Mouse (Mus musculus): Measurements from ENCODE around the gene Litaf. TPM values are rescaled to one million over a fixed set of nuclear protein-coding genes. Genes with fewer than 3 reads are reported as not detected.
A peak's percentile ranks its signal among the peaks of the same experiment; 100 is the strongest.
"Not testable (repeated sequence)": the region's sequence is repeated elsewhere in the genome, so short reads cannot be mapped to it uniquely, and the experiment has no call there.

The Litaf gene
- polyA plus RNA-seq, 1 experiment from 2014 or later: 34.8 TPM

GRCm38 (mm10) chr16:10977877-10978276 lies 88.1 kb downstream of the Litaf start:
- Histone ChIP-seq H3K4me3 (no peak overlapping the region), H3K27me3 (replicated peaks) (no peaks in the 10 kb centered on the region), H3K36me3 (no peaks in the 10 kb centered on the region), H3K9me3 (replicated peaks) (no peaks in the 10 kb centered on the region), H3K27ac (no peak overlapping the region), H3K9ac (no peak overlapping the region), H3K4me1 (peaks cover 64% of the 10 kb centered on the region), H3K4me2 (no peak overlapping the region)
- 65% methylated on average over 9 of the region's 9 CpGs for WGBS (ENCODE audit: insufficient replicate concordance)
- ATAC-seq: no peak

- Histone ChIP-seq H3K9me3 (replicated peaks) (no peaks in the 10 kb centered on the region), H3K4me2 (no peak overlapping the region), H3K36me3 (no peaks in the 10 kb centered on the region), H3K9ac (no peak overlapping the region), H3K27ac (no peak overlapping the region), H3K4me3 (no peak overlapping the region), H3K4me1 (peaks cover 60% of the 10 kb centered on the region), H3K27me3 (replicated peaks) (no peaks in the 10 kb centered on the region)
- ATAC-seq: no peak
- 36% methylated on average over 11 of the region's 11 CpGs for WGBS (ENCODE audit: insufficient replicate concordance)
These were observed 89.7 kb downstream of the Litaf start for GRCm38 (mm10) chr16:10976202-10976631.

GRCm38 (mm10) chr16:10974939-10975338 lies 91.0 kb downstream of the Litaf start:
- Histone ChIP-seq H3K9ac (no peak overlapping the region), H3K27ac (no peak overlapping the region), H3K4me3 (no peak overlapping the region), H3K9me3 (replicated peaks) (no peaks in the 10 kb centered on the region), H3K36me3 (no peaks in the 10 kb centered on the region), H3K4me2 (no peak overlapping the region), H3K4me1 (peaks cover 56% of the 10 kb centered on the region), H3K27me3 (replicated peaks) (no peaks in the 10 kb centered on the region)
- WGBS (ENCODE audit: insufficient replicate concordance): 53% methylated on average over 5 of the region's 5 CpGs
- no peak for ATAC-seq

- Histone ChIP-seq H3K4me2 (no peak overlapping the region), H3K27me3 (replicated peaks) (no peaks in the 10 kb centered on the region), H3K27ac (no peak overlapping the region), H3K9ac (no peak overlapping the region), H3K4me1 (peaks cover 56% of the 10 kb centered on the region), H3K36me3 (no peaks in the 10 kb centered on the region), H3K4me3 (no peak overlapping the region), H3K9me3 (replicated peaks) (no peaks in the 10 kb centered on the region)
- 57% methylated on average over 3 of the region's 3 CpGs for WGBS (ENCODE audit: insufficient replicate concordance)
- ATAC-seq: no peak
These were observed 91.9 kb downstream of the Litaf start for GRCm38 (mm10) chr16:10974037-10974446.

- ATAC-seq: peak; percentile 58
- Histone ChIP-seq H3K36me3 (no peaks in the 10 kb centered on the region), H3K4me1 (peaks cover 53% of the 10 kb centered on the region), H3K4me3 (no peak overlapping the region), H3K9ac (no peak overlapping the region), H3K27ac (peak overlapping the region; percentile 52; the same call in 1 of the 2 replicates), H3K9me3 (replicated peaks) (no peaks in the 10 kb centered on the region), H3K4me2 (no peak overlapping the region), H3K27me3 (replicated peaks) (no peaks in the 10 kb centered on the region)
- 54% methylated on average over 6 of the region's 6 CpGs for WGBS (ENCODE audit: insufficient replicate concordance)
These were observed 93.7 kb downstream of the Litaf start for GRCm38 (mm10) chr16:10972259-10972658.

- H3K27ac ChIP-seq; H3K4me3 ChIP-seq; H3K4me2 ChIP-seq; ATAC-seq; H3K9ac ChIP-seq; H3K27me3 ChIP-seq (replicated peaks); H3K9me3 ChIP-seq (replicated peaks): not testable (repeated sequence)
- Histone ChIP-seq H3K4me1 (peaks cover 41% of the 10 kb centered on the region), H3K36me3 (peaks cover 12% of the 10 kb centered on the region)
- 56% methylated on average over 1 of the region's 1 CpGs for WGBS (ENCODE audit: insufficient replicate concordance)
These were observed 96.0 kb downstream of the Litaf start for GRCm38 (mm10) chr16:10969944-10970343.

GRCm38 (mm10) chr16:10969342-10969741 lies 96.6 kb downstream of the Litaf start:
- no peak overlapping the region for H3K9ac ChIP-seq
- no peak overlapping the region for H3K4me3 ChIP-seq
- H3K27me3 ChIP-seq (replicated peaks): no peaks in the 10 kb centered on the region
- ATAC-seq: no peak
- H3K4me1 ChIP-seq: peaks cover 41% of the 10 kb centered on the region
- H3K36me3 ChIP-seq: peaks cover 13% of the 10 kb centered on the region
- H3K27ac ChIP-seq: no peak overlapping the region
- H3K4me2 ChIP-seq: no peak overlapping the region
- WGBS (ENCODE audit: insufficient replicate concordance): 27% methylated on average over 5 of the region's 5 CpGs
- no peaks in the 10 kb centered on the region for H3K9me3 ChIP-seq (replicated peaks)

GRCm38 (mm10) chr16:10968299-10968698 lies 97.7 kb downstream of the Litaf start:
- WGBS (ENCODE audit: insufficient replicate concordance): 83% methylated on average over 4 of the region's 4 CpGs
- Histone ChIP-seq H3K27me3 (replicated peaks) (no peaks in the 10 kb centered on the region), H3K4me1 (peaks cover 35% of the 10 kb centered on the region), H3K9me3 (replicated peaks) (no peaks in the 10 kb centered on the region), H3K27ac (no peak overlapping the region), H3K4me3 (no peak overlapping the region), H3K9ac (no peak overlapping the region), H3K4me2 (no peak overlapping the region), H3K36me3 (peaks cover 18% of the 10 kb centered on the region)
- no peak for ATAC-seq

GRCm38 (mm10) chr16:10967756-10968155 lies 98.2 kb downstream of the Litaf start:
- ATAC-seq: no peak
- H3K9ac ChIP-seq: no peak overlapping the region
- H3K4me3 ChIP-seq: no peak overlapping the region
- H3K9me3 ChIP-seq (replicated peaks): no peaks in the 10 kb centered on the region
- peaks cover 23% of the 10 kb centered on the region for H3K36me3 ChIP-seq
- H3K27ac ChIP-seq: no peak overlapping the region
- no peaks in the 10 kb centered on the region for H3K27me3 ChIP-seq (replicated peaks)
- peaks cover 36% of the 10 kb centered on the region for H3K4me1 ChIP-seq
- WGBS (ENCODE audit: insufficient replicate concordance): 73% methylated on average over 7 of the region's 7 CpGs
- H3K4me2 ChIP-seq: no peak overlapping the region

- no peaks in the 10 kb centered on the region for H3K27me3 ChIP-seq (replicated peaks)
- H3K4me3 ChIP-seq: no peak overlapping the region
- no peak overlapping the region for H3K9ac ChIP-seq
- H3K9me3 ChIP-seq (replicated peaks): no peaks in the 10 kb centered on the region
- H3K4me2 ChIP-seq: no peak overlapping the region
- 48% methylated on average over 6 of the region's 6 CpGs for WGBS (ENCODE audit: insufficient replicate concordance)
- H3K36me3 ChIP-seq: peaks cover 29% of the 10 kb centered on the region
- peaks cover 38% of the 10 kb centered on the region for H3K4me1 ChIP-seq
- H3K27ac ChIP-seq: no peak overlapping the region
- no peak for ATAC-seq
These were observed 98.9 kb downstream of the Litaf start for GRCm38 (mm10) chr16:10967013-10967412.

- H3K27ac ChIP-seq: no peak overlapping the region
- no peak overlapping the region for H3K4me2 ChIP-seq
- ATAC-seq: 0 out of 2 replicates have a peak, but pooled peaks have one; percentile 32
- no peak overlapping the region for H3K9ac ChIP-seq
- peaks cover 47% of the 10 kb centered on the region for H3K36me3 ChIP-seq
- H3K4me1 ChIP-seq: peaks cover 31% of the 10 kb centered on the region
- H3K27me3 ChIP-seq (replicated peaks): no peaks in the 10 kb centered on the region
- WGBS (ENCODE audit: insufficient replicate concordance): 70% methylated on average over 2 of the region's 2 CpGs
- no peak overlapping the region for H3K4me3 ChIP-seq
- H3K9me3 ChIP-seq (replicated peaks): no peaks in the 10 kb centered on the region
These were observed 100.9 kb downstream of the Litaf start for GRCm38 (mm10) chr16:10965034-10965433.

GRCm38 (mm10) chr16:10960916-10961315 lies 105.0 kb downstream of the Litaf start:
- Histone ChIP-seq H3K4me2 (no peak overlapping the region), H3K36me3 (peaks cover 51% of the 10 kb centered on the region), H3K27me3 (replicated peaks) (no peaks in the 10 kb centered on the region), H3K27ac (no peak overlapping the region), H3K9ac (no peak overlapping the region), H3K4me1 (peaks cover 14% of the 10 kb centered on the region; the same call in 1 of the 2 replicates), H3K4me3 (no peak overlapping the region), H3K9me3 (replicated peaks) (no peaks in the 10 kb centered on the region)
- 80% methylated on average over 10 of the region's 10 CpGs for WGBS (ENCODE audit: insufficient replicate concordance)
- no peak for ATAC-seq

GRCm38 (mm10) chr16:10958763-10959440 lies 107.1 kb downstream of the Litaf start:
- no peak overlapping the region for H3K27ac ChIP-seq
- H3K9me3 ChIP-seq (replicated peaks): no peaks in the 10 kb centered on the region
- H3K4me2 ChIP-seq: no peak overlapping the region
- ATAC-seq: no peak
- H3K27me3 ChIP-seq (replicated peaks): no peaks in the 10 kb centered on the region
- no peak overlapping the region for H3K4me3 ChIP-seq
- peaks cover 14% of the 10 kb centered on the region; the same call in 1 of the 2 replicates for H3K4me1 ChIP-seq
- H3K36me3 ChIP-seq: peaks cover 45% of the 10 kb centered on the region
- no peak overlapping the region for H3K9ac ChIP-seq
- 72% methylated on average over 7 of the region's 7 CpGs for WGBS (ENCODE audit: insufficient replicate concordance)

Data from liver, embryonic 12.5 days (tissue).